Mouse (Mus musculus): Measurements from ENCODE around the gene Smpdl3b. TPM values are rescaled to one million over a fixed set of nuclear protein-coding genes. Genes with fewer than 3 reads are reported as not detected.

Smpdl3b gene
- total and polyA plus RNA-seq, 2 experiments from 2014 or later, result 1.1 to 1.3 TPM

- Histone ChIP-seq H3K4me2 (ENCODE audit: low read depth, low read length, poor library complexity, severe bottlenecking) (no peak overlapping the region), H3K4me3 (ENCODE audit: low read depth, low read length) (no peak overlapping the region), H3K36me3 (ENCODE audit: insufficient read depth, low read length) (no peaks in the 10 kb centered on the region), H3K4me1 (ENCODE audit: insufficient read depth, low read length) (no peaks in the 10 kb centered on the region), H3K27me3 (ENCODE audit: insufficient read depth, low read length) (no peaks in the 10 kb centered on the region; the same call in 1 of the 2 replicates), H3K9ac (replicated peaks; ENCODE audit: low read length, poor library complexity, severe bottlenecking) (no peak overlapping the region), H3K27ac (ENCODE audit: low read depth, low read length) (no peak overlapping the region), H3K9me3 (ENCODE audit: low read length) (no peaks in the 10 kb centered on the region)
- DNase-seq (ENCODE audit: low spot score) (no peak), ATAC-seq (ENCODE audit: low FRiP score) (no peak)
- 87% methylated on average over 8 of the region's 8 CpGs for WGBS
- TF ChIP-seq CTCF (IDR thresholded peaks at IDR 0.05), result no peak
Measured at GRCm38 (mm10) chr4:132789731-132790130, 32.7 kb upstream of the Smpdl3b start.

- H3K4me1 ChIP-seq (ENCODE audit: insufficient read depth, low read length), result no peaks in the 10 kb centered on the region
- ATAC-seq (ENCODE audit: low FRiP score) (no peak), DNase-seq (ENCODE audit: low spot score) (no peak)
- H3K9me3 ChIP-seq (ENCODE audit: low read length), result no peaks in the 10 kb centered on the region
- no peak overlapping the region for H3K27ac ChIP-seq (ENCODE audit: low read depth, low read length)
- H3K4me3 ChIP-seq (ENCODE audit: low read depth, low read length), result no peak overlapping the region
- no peaks in the 10 kb centered on the region for H3K27me3 ChIP-seq (ENCODE audit: insufficient read depth, low read length)
- no peak for TF ChIP-seq CTCF (IDR thresholded peaks at IDR 0.05)
- WGBS, result 93% methylated on average over 12 of the region's 13 CpGs
- H3K4me2 ChIP-seq (ENCODE audit: low read depth, low read length, poor library complexity, severe bottlenecking), result no peak overlapping the region
- no peaks in the 10 kb centered on the region for H3K36me3 ChIP-seq (ENCODE audit: insufficient read depth, low read length)
- H3K9ac ChIP-seq (replicated peaks; ENCODE audit: low read length, poor library complexity, severe bottlenecking), result no peak overlapping the region
Measured at GRCm38 (mm10) chr4:132785228-132785627, 28.2 kb upstream of the Smpdl3b start.

- DNase-seq (ENCODE audit: low spot score) (no peak), ATAC-seq (ENCODE audit: low FRiP score) (no peak)
- H3K4me2 ChIP-seq (ENCODE audit: low read depth, low read length, poor library complexity, severe bottlenecking), result no peak overlapping the region
- no peak overlapping the region for H3K4me3 ChIP-seq (ENCODE audit: low read depth, low read length)
- no peaks in the 10 kb centered on the region for H3K27me3 ChIP-seq (ENCODE audit: insufficient read depth, low read length)
- H3K9me3 ChIP-seq (ENCODE audit: low read length), result no peaks in the 10 kb centered on the region
- no peak overlapping the region for H3K9ac ChIP-seq (replicated peaks; ENCODE audit: low read length, poor library complexity, severe bottlenecking)
- WGBS, result 88% methylated on average over 2 of the region's 2 CpGs
- H3K4me1 ChIP-seq (ENCODE audit: insufficient read depth, low read length), result no peaks in the 10 kb centered on the region
- peaks cover under 1% of the 10 kb centered on the region; the same call in 1 of the 2 replicates for H3K36me3 ChIP-seq (ENCODE audit: insufficient read depth, low read length)
- TF ChIP-seq CTCF (IDR thresholded peaks at IDR 0.05), result no peak
- no peak overlapping the region for H3K27ac ChIP-seq (ENCODE audit: low read depth, low read length)
Measured at GRCm38 (mm10) chr4:132783732-132784131, 26.7 kb upstream of the Smpdl3b start.

GRCm38 (mm10) chr4:132780288-132780687, 23.2 kb upstream of the Smpdl3b start:
- no peak overlapping the region for H3K4me3 ChIP-seq (ENCODE audit: low read depth, low read length)
- H3K36me3 ChIP-seq (ENCODE audit: insufficient read depth, low read length), result peaks cover 28% of the 10 kb centered on the region
- no peak overlapping the region for H3K4me2 ChIP-seq (ENCODE audit: low read depth, low read length, poor library complexity, severe bottlenecking)
- DNase-seq (ENCODE audit: low spot score) (no peak), ATAC-seq (ENCODE audit: low FRiP score) (no peak)
- H3K9me3 ChIP-seq (ENCODE audit: low read length), result no peaks in the 10 kb centered on the region
- H3K4me1 ChIP-seq (ENCODE audit: insufficient read depth, low read length), result no peaks in the 10 kb centered on the region
- WGBS, result 91% methylated on average over 4 of the region's 4 CpGs
- no peak for TF ChIP-seq CTCF (IDR thresholded peaks at IDR 0.05)
- H3K9ac ChIP-seq (replicated peaks; ENCODE audit: low read length, poor library complexity, severe bottlenecking), result no peak overlapping the region
- H3K27me3 ChIP-seq (ENCODE audit: insufficient read depth, low read length), result no peaks in the 10 kb centered on the region
- H3K27ac ChIP-seq (ENCODE audit: low read depth, low read length), result no peak overlapping the region

DNA sequence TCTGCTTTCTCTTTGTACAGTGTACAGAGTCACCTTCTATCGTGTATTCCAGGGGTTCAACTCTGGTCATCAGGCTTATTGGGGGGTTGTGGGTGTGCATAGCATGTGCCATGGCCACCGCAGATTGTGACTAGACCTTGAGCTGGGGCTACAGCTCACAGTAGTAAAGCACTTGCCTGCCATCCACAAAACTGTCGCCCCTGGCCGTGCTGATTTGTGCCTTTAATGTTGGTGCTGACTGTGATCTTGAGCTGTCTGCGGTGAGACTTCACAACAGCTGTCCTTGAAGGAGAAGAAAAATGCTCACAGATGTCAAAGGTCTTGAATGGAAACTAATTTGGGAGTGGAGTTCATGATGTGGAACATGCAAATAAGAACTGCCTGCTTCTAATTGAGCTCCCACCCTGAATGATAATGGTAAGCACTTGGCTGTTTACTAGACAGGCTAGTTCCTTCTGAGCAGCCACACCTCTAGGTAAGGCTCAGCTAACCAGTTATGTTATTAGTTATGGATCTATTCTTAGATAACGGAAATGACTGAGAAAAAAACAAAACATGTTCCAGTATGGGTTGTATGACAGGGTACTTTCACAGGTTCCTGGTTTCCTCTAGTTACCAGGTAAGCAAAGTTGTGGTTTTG, 21.6 kb upstream of the Smpdl3b start:
- H3K4me2 ChIP-seq (ENCODE audit: low read depth, low read length, poor library complexity, severe bottlenecking), result no peak overlapping the region
- peaks cover 40% of the 10 kb centered on the region for H3K36me3 ChIP-seq (ENCODE audit: insufficient read depth, low read length)
- H3K27me3 ChIP-seq (ENCODE audit: insufficient read depth, low read length), result no peaks in the 10 kb centered on the region
- DNase-seq (ENCODE audit: low spot score) (no peak), ATAC-seq (ENCODE audit: low FRiP score) (no peak)
- TF ChIP-seq CTCF (IDR thresholded peaks at IDR 0.05), result no peak
- no peak overlapping the region for H3K27ac ChIP-seq (ENCODE audit: low read depth, low read length)
- no peaks in the 10 kb centered on the region for H3K9me3 ChIP-seq (ENCODE audit: low read length)
- no peak overlapping the region for H3K9ac ChIP-seq (replicated peaks; ENCODE audit: low read length, poor library complexity, severe bottlenecking)
- no peak overlapping the region for H3K4me3 ChIP-seq (ENCODE audit: low read depth, low read length)
- 95% methylated on average over 6 of the region's 6 CpGs for WGBS
- no peaks in the 10 kb centered on the region for H3K4me1 ChIP-seq (ENCODE audit: insufficient read depth, low read length)

- Histone ChIP-seq H3K36me3 (ENCODE audit: insufficient read depth, low read length) (peaks cover 40% of the 10 kb centered on the region), H3K9ac (replicated peaks; ENCODE audit: low read length, poor library complexity, severe bottlenecking) (no peak overlapping the region), H3K9me3 (ENCODE audit: low read length) (no peaks in the 10 kb centered on the region), H3K27me3 (ENCODE audit: insufficient read depth, low read length) (no peaks in the 10 kb centered on the region), H3K4me1 (ENCODE audit: insufficient read depth, low read length) (no peaks in the 10 kb centered on the region), H3K4me2 (ENCODE audit: low read depth, low read length, poor library complexity, severe bottlenecking) (no peak overlapping the region), H3K4me3 (ENCODE audit: low read depth, low read length) (no peak overlapping the region), H3K27ac (ENCODE audit: low read depth, low read length) (no peak overlapping the region)
- 87% methylated on average over 5 of the region's 5 CpGs for WGBS
- ATAC-seq (ENCODE audit: low FRiP score) (no peak), DNase-seq (ENCODE audit: low spot score) (peak; percentile 71)
- TF ChIP-seq CTCF (IDR thresholded peaks at IDR 0.05), result peak; percentile 72
Measured at GRCm38 (mm10) chr4:132776764-132777163, 19.7 kb upstream of the Smpdl3b start.

Data from midbrain, postnatal 0 days (tissue).